Mouse (Mus musculus): Measurements from ENCODE around the gene Ano6.

Ano6 gene

GRCm38 (mm10) chr15:95797144-95797983, 6.7 kb downstream of the Ano6 start:
- DNase-seq (ENCODE audit: low spot score): no peak

GRCm38 (mm10) chr15:95798266-95798665, 7.6 kb downstream of the Ano6 start:
- DNase-seq (ENCODE audit: low spot score): no peak

- DNase-seq (ENCODE audit: low spot score): no peak
These were observed 9.0 kb downstream of the Ano6 start for GRCm38 (mm10) chr15:95799632-95800031.

- no peak for DNase-seq (ENCODE audit: low spot score)
These were observed 9.4 kb downstream of the Ano6 start for GRCm38 (mm10) chr15:95800051-95800450.

DNA sequence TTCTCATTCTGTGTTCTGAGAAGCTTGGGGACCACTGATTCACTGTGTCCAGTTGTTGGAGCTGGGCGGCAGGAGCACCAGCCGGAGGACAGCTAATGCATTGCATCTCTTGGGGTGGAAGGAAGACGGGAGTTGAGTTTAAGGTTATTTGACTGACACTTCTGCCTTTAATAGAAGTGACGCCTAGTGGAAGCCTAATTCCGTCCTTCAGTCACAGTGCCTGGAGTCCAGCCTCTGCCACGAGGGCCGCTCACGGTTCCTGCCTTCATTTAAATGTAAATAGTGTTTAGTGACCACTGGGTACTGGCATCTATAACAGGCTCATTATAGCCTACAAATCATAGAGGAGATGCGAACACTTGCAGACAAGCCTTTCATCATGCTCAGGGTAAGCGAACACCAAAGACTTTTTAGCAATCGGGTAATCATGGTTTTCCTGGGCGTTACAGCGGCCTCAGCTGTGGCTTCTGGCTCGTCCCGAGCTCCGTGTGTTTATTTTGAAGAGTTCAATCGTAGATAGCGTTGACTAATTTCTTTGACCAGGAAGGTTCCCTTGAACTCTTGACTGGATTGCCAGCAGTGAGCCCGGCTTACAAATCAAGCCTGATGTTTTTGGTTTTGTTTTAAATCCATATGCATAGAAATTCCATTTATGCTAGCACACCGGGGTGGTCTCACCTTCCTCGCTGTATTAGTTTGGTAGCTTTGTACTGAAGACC, 10.8 kb downstream of the Ano6 start:
- no peak for DNase-seq (ENCODE audit: low spot score)

DNA sequence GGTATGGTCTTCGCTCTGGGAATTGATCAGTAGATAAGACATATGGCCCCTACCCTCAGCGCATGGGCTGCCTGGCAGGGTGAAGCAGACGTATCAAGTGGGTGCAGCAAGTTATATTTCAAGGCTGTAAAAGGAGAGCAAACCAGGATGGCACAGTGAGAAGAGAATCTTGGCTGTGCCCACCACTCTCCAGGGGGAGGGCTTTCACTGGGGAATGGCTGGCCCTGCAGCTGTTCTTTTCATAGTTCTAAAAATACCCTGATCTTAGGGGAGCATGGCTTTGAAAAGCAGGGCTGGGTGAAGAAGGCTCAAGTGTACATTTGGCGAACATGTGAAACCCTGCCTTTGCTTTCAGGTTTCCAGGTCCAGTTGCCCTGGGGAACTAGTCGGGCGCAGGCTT, 11.5 kb downstream of the Ano6 start:
- no peak for DNase-seq (ENCODE audit: low spot score)

DNA sequence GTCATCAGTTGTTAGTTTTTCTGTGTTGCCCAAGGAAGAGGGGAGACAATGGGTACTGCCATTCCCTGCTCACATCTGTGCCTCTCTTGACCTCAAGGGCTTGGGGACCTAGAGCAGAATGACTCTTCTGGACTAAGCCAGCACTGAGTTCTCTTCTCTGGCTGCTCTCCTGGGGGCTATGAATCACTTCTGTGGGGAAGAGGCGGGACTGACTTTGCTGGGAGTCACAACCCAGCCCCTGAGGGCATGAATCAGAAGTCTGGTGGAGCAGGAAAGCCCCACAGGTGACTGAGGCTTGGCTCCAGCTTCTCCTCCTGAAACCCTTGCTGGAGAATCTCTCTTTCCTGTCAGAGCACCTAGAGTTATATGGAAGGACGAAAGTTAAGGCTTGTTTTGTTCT, 12.1 kb downstream of the Ano6 start:
- DNase-seq (ENCODE audit: low spot score): no peak

- no peak for DNase-seq (ENCODE audit: low spot score)
These were observed 12.8 kb downstream of the Ano6 start for GRCm38 (mm10) chr15:95803484-95803883.

DNA sequence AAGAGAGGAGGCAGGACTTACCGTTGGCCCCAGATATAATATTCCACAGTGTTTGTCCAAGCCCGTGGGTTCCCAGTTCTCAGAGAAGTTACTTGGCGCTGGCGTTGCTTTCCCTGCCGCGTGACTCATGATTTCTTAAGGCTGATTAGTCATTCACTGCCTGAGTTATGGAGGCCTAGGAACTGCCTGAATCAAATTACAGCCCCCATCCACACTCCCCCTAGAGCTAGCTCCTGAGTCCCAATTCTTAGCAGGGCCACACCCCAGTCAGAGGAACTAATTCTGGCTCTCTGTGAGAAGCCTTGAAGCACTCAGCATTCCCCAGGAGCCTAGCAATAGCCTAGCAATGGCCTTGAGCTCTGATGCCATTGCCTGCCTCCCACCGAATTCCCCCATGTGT, 13.6 kb downstream of the Ano6 start:
- no peak for DNase-seq (ENCODE audit: low spot score)

DNA sequence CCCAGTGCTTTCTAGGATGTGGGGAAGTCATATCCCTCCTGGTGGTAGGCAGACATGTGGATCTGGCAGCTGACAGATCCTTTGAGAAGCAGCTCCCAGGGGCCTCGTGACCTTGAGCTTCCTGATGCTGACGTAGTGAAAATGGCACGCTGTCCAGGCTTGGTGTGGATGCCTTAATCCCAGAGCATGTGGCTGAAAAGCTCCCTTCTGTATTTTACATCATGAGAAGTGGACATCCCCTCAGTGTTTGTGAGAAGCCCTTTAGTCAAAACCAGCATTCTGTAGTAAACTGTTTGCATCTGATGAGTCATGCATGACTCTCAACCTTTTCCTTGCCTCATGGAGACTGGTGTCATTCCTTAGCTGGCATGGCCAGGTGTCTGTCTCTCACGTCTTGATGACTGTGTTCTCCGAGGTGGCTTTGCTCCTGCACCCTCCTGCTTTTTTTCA, 14.4 kb downstream of the Ano6 start:
- no peak for DNase-seq (ENCODE audit: low spot score)

GRCm38 (mm10) chr15:95807908-95808307, 17.3 kb downstream of the Ano6 start:
- no peak for DNase-seq (ENCODE audit: low spot score)

GRCm38 (mm10) chr15:95810357-95810761, 19.7 kb downstream of the Ano6 start:
- DNase-seq (ENCODE audit: low spot score): no peak

DNA sequence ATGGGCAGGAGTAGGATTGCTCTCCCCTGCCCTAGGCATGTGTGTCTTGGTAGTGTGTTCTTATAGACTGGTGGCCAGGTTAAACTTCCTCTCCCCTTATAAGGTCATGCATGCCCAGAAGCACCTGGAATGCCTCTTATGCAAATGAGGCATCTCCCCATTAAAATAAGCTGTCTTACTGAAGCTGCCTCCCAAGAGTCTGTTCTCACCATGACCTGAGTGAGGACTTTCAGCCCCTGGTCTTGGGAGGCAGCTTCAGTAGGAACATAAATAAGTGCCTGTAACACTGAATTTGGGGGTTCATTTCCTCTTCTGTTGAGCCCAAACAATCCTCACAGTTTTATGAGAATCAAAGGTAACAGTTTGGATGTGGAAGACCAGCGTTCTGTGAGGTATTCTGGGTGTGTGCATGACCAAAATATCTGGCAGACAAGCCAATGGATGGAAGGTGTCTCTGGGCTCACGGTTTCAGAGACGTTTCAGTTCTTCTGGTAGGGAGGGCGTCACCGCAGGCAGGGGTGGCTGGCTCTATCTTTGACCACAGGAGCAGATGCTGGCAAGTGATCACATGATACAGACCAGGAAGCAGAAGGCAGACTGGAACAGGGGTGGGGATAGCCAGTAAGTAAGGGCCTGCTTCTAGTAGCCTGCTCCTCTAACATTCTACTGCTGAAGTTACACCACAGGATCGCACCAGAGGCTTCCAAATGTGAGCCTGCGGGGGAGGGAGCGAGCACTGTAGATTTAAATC, 22.4 kb downstream of the Ano6 start:
- DNase-seq (ENCODE audit: low spot score): no peak

- DNase-seq (ENCODE audit: low spot score): no peak
These were observed 26.9 kb downstream of the Ano6 start for GRCm38 (mm10) chr15:95817501-95817900.

GRCm38 (mm10) chr15:95819249-95820035, 28.8 kb downstream of the Ano6 start:
- DNase-seq (ENCODE audit: low spot score): no peak

DNA sequence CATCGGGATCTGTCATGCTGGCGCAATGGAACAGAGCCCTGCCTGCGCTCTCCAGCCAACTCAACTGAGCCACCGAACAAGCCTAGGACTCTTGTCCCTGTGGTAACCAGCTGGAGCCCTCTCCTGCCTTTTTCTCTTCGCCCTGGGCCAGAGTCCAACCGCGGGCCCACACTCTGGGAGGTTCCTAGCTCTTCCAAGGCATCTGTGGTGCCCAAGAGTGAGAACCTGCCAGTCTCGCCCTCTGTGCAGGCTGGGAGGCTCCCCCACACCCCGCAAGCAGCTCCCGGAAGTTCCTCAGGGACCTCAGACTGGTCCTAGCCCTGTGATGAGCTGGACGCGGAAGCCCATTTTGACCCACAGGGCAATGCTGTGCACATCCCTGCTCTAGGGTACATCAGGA, 29.5 kb downstream of the Ano6 start:
- DNase-seq (ENCODE audit: low spot score): no peak

- DNase-seq (ENCODE audit: low spot score): no peak
These were observed 30.0 kb downstream of the Ano6 start for GRCm38 (mm10) chr15:95820678-95821077.

DNA sequence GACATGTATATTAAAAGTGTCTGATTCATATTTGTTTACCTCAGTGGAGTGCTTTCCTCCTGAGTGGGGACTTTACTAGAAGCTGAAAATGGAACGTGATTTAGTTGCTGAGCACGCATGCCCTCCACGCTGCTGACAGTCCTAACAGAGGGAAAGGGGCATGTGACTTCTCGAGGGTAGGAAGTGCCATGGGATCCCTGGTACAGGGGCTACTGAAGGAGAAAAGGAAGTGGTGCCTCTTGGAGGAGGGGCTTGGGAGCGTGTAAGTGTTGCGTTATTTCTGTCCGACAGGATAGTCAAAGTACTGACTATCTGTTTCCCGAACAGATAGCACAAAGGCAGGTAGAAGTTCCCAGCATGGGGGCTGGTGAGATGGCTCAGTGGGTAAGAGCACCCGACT, 31.5 kb downstream of the Ano6 start:
- no peak for DNase-seq (ENCODE audit: low spot score)

DNA sequence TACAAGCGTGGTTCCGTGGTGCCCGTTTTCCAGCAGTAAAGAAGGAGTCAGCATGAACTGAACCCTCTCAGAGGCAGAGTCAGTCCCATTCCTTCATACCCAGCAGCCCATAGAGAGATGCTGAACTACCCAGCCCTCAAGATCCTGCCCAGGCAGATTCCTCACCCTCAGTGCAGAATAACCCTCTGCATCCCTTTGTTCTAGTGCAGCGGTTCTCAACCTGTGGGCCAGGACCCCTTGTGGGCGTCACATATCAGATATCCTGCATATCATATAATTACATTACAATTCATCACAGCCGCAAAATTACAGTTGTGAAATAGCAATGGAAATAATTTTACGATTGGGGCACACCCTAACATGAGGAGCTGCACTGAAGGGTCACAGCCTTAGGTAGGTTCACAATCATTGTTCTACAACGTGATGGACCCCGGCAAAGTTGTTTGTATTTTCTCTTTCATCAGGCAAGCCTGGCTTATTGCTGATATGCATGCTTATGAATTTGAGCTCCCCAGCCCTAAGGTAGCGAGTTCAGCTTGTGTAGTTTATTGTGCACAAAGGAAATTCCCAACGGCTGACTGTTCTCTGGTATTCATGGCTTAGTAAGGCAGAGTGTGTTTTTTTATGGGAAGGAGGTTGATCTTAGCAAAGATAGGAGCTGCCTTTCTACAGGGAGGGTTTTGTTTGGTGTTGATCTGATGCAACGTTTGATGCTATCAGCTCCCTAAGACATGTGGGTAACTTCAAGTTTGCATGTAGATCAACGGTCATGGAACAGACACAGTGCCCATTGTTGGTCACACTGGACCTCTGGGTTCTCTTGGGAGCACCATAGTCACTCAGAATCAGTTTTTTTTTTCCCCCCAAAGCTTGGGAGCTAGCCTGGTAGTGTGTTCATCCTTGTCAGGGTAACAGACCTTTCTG, 33.0 kb downstream of the Ano6 start:
- no peak for DNase-seq (ENCODE audit: low spot score)

GRCm38 (mm10) chr15:95826516-95826915, 35.9 kb downstream of the Ano6 start:
- DNase-seq (ENCODE audit: low spot score): no peak

GRCm38 (mm10) chr15:95827465-95827971, 36.9 kb downstream of the Ano6 start:
- DNase-seq (ENCODE audit: low spot score): no peak
